Mouse (Mus musculus) lung, adult 2 months (tissue): ENCODE results near the gene Agk.

Experiments used
- CTCF ChIP-seq: fragments of 200-500 bp; IDR thresholded peaks from 2 replicates; pipeline ENCODE4 v1.5.1; 2011; ENCODE audit warnings: mild to moderate bottlenecking, low read length, control low read depth; ENCODE audit not compliant: insufficient read depth
- POLR2A ChIP-seq: fragments of 200-500 bp; IDR thresholded peaks from 2 replicates; pipeline ENCODE4 v1.6.1; 2011; ENCODE audit warnings: low read depth, mild to moderate bottlenecking, control low read depth, low read length, borderline replicate concordance; ENCODE audit errors: extremely low read depth

- no peak for TF ChIP-seq POLR2A
- TF ChIP-seq CTCF: no peak
Observed at GRCm38 (mm10) chr6:40441755-40442154, 116.8 kb downstream of the Agk start.
